Mouse (Mus musculus) lung, embryonic 16.5 days (tissue): ENCODE data around the gene Ifih1. TPM values are rescaled to one million over a fixed set of nuclear protein-coding genes. Genes with fewer than 3 reads are reported as not detected.

Source experiments
- ATAC-seq: fragments of 200-750 bp; cut with Nextera tagmentation; 2 replicates; pipeline ENCODE4 v1.8.0; 2017; ENCODE audit warnings: low read depth, mild to moderate bottlenecking, moderate library complexity
- H3K27ac ChIP-seq: fragments of 300-500 bp; sonication (generic); 2 replicates; pipeline ENCODE4 v1.5.1; 2014; ENCODE audit warnings: mild to moderate bottlenecking, control low read depth, low read length
- H3K27me3 ChIP-seq: fragments of 300-500 bp; sonication (generic); 2 replicates; pipeline ENCODE4 v1.6.1; 2014; ENCODE audit warnings: low read depth, low read length, mixed read lengths; ENCODE audit not compliant: control insufficient read depth, insufficient read depth
- H3K36me3 ChIP-seq: fragments of 300-500 bp; sonication (generic); 2 replicates; pipeline ENCODE4 v1.6.1; 2014; ENCODE audit warnings: low read length; ENCODE audit not compliant: control insufficient read depth, insufficient read depth
- H3K4me1 ChIP-seq: fragments of 300-500 bp; sonication (generic); replicated peaks from 2 replicates; pipeline ENCODE4 v1.6.1; 2014; ENCODE audit warnings: low read length, mixed read lengths; ENCODE audit not compliant: control insufficient read depth, insufficient read depth
- H3K4me2 ChIP-seq: fragments of 300-500 bp; sonication (generic); 2 replicates; pipeline ENCODE4 v1.6.1; 2014; ENCODE audit warnings: low read depth, low read length, control low read depth
- H3K4me3 ChIP-seq: fragments of 300-500 bp; sonication (generic); 2 replicates; pipeline ENCODE4 v1.5.1; 2014; ENCODE audit warnings: mild to moderate bottlenecking, low read length, control low read depth
- H3K9ac ChIP-seq: fragments of 300-500 bp; sonication (generic); 2 replicates; pipeline ENCODE4 v1.6.1; 2014; ENCODE audit warnings: low read length, control low read depth
- H3K9me3 ChIP-seq: fragments of 300-500 bp; sonication (generic); 2 replicates; pipeline ENCODE4 v1.6.1; 2016; ENCODE audit warnings: low read length; ENCODE audit not compliant: control insufficient read depth
- WGBS: fragments of 180-500 bp; shearing (Covaris S2); extraction: QIAGEN DNeasy Blood & Tissue Kit; methylation state at CpG from one replicate; pipeline ENCODE4 v1.1.7; 2014; 5-methylcytosine and 5-hydroxymethylcytosine counted together
- polyA plus RNA-seq: library from polyadenylated mRNA; unstranded; fragments of >200 nt; fragmentation: Nextera tagmentation; extraction: Ambion mirVana; gene quantifications from 2 replicates; pipeline ENCODE4 v1.2.1, GENCODE M21; 2015

Ifih1 gene
- polyA plus RNA-seq, 1 experiment from 2014 or later, result 2.8 TPM

GRCm38 (mm10) chr2:62548104-62548503 is 98.0 kb downstream of the Ifih1 start:
- Histone ChIP-seq H3K9ac (no peak overlapping the region), H3K9me3 (no peaks in the 10 kb centered on the region), H3K27ac (no peak overlapping the region), H3K36me3 (no peaks in the 10 kb centered on the region), H3K4me2 (no peak overlapping the region), H3K4me3 (no peak overlapping the region), H3K4me1 (no peaks in the 10 kb centered on the region), H3K27me3 (no peaks in the 10 kb centered on the region)
- WGBS, result 83% methylated on average over 5 of the region's 5 CpGs
- no peak for ATAC-seq

Other genes starting within 250 kb of the Ifih1 start
- gene Dpp4, start 234.0 kb downstream of the Ifih1 start, polyA plus RNA-seq, result 32.4 and 38.1 TPM in 2 replicates
- gene Gcg, start 162.6 kb downstream of the Ifih1 start, polyA plus RNA-seq, result not detected in 2 replicates
- gene Fap, start 72.2 kb downstream of the Ifih1 start, polyA plus RNA-seq, result 3.1 and 3.6 TPM in 2 replicates
- 5.2 and 5.8 TPM in 2 replicates for gene Gca, start 18.0 kb upstream of the Ifih1 start, polyA plus RNA-seq